Mouse (Mus musculus): ENCODE measurements at regions not wholly inside any gene's neighbourhood (a gene's known extent, or its start where the extent isn't known, plus 50 kb on each side); places are given as distances from the start of the nearest gene placed in this dataset.

- TF ChIP-seq CTCF (IDR thresholded peaks at IDR 0.05; ENCODE audit: low read depth) (no peak), EP300 (optimal IDR thresholded peaks at IDR 0.05) (no peak)
- no peaks in the 10 kb centered on the region for H3K9me3 ChIP-seq (ENCODE audit: control insufficient read depth, low read length)
- no peaks in the 10 kb centered on the region for H3K4me1 ChIP-seq (replicated peaks; ENCODE audit: control insufficient read depth, insufficient read depth)
- DNase-seq (ENCODE audit: low spot score) (no peak), ATAC-seq (ENCODE audit: low FRiP score, low TSS enrichment) (no peak)
- H3K27ac ChIP-seq (replicated peaks), result no peak overlapping the region
- 88% methylated on average over 7 of the region's 7 CpGs for WGBS
- H3K27me3 ChIP-seq (ENCODE audit: control insufficient read depth, insufficient read depth, low read length), result no peaks in the 10 kb centered on the region
- H3K36me3 ChIP-seq (ENCODE audit: control insufficient read depth, insufficient read depth, low read length), result no peaks in the 10 kb centered on the region
- no peak overlapping the region for H3K9ac ChIP-seq (ENCODE audit: low read length)
- no peak overlapping the region for H3K4me3 ChIP-seq (ENCODE audit: low read depth, low read length)
- no peak overlapping the region for H3K4me2 ChIP-seq (replicated peaks; ENCODE audit: low read depth)
These were observed 329.8 kb downstream of the Gm49356 start for GRCm38 (mm10) chr15:59218916-59219315.

DNA sequence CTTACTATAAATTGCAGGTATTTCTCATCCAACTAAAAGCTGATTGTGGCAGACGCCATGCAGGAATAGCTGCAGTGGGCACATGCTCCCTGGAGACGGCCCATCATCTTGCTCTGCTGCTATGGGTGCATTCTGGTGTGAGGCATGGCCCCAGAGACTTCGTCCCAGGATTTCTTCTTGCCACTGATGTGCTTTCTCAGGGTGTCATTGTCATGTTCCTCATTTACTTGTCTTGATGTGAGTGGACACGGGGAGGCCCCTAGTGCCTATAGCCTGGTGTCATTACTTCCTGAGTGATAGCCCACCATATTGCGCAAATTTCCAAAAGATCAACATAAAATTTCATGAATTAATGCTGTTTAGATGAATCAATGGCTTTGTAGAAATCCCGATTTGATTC lies 336.5 kb downstream of the Gm49356 start:
- H3K4me1 ChIP-seq (replicated peaks; ENCODE audit: control insufficient read depth, insufficient read depth), result no peaks in the 10 kb centered on the region
- 84% methylated on average over 6 of the region's 6 CpGs for WGBS
- no peaks in the 10 kb centered on the region for H3K36me3 ChIP-seq (ENCODE audit: control insufficient read depth, insufficient read depth, low read length)
- no peaks in the 10 kb centered on the region for H3K27me3 ChIP-seq (ENCODE audit: control insufficient read depth, insufficient read depth, low read length)
- H3K9ac ChIP-seq (ENCODE audit: low read length), result no peak overlapping the region
- no peak overlapping the region for H3K4me2 ChIP-seq (replicated peaks; ENCODE audit: low read depth)
- no peak for TF ChIP-seq EP300 (optimal IDR thresholded peaks at IDR 0.05)
- no peak for TF ChIP-seq CTCF (IDR thresholded peaks at IDR 0.05; ENCODE audit: low read depth)
- DNase-seq (ENCODE audit: low spot score), result no peak
- H3K27ac ChIP-seq (replicated peaks), result no peak overlapping the region
- no peak for ATAC-seq (ENCODE audit: low FRiP score, low TSS enrichment)
- H3K9me3 ChIP-seq (ENCODE audit: control insufficient read depth, low read length), result no peaks in the 10 kb centered on the region
- no peak overlapping the region for H3K4me3 ChIP-seq (ENCODE audit: low read depth, low read length)

DNA sequence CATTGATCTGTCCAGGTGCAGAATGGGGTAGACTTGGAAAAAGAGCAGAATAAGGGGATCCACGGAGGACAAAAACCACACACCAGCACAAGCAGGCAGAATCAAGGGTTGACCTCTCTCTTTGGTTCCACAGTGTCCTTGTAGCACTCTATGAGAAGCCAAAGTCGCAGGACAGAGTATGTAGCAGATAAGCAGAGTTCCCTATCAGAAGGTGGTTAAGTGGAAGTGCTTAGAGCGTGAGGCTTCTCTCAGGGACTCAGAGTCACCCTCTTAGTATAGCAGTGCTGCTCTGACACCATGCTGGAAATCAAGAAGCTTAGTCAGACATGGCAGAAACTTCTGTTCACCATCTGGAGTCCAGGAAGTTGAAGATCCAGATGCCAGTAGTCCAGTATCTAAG lies 338.2 kb downstream of the Gm49356 start:
- Histone ChIP-seq H3K4me1 (replicated peaks; ENCODE audit: control insufficient read depth, insufficient read depth) (no peaks in the 10 kb centered on the region), H3K9me3 (ENCODE audit: control insufficient read depth, low read length) (no peaks in the 10 kb centered on the region), H3K9ac (ENCODE audit: low read length) (no peak overlapping the region), H3K36me3 (ENCODE audit: control insufficient read depth, insufficient read depth, low read length) (no peaks in the 10 kb centered on the region), H3K4me2 (replicated peaks; ENCODE audit: low read depth) (no peak overlapping the region), H3K4me3 (ENCODE audit: low read depth, low read length) (no peak overlapping the region), H3K27me3 (ENCODE audit: control insufficient read depth, insufficient read depth, low read length) (no peaks in the 10 kb centered on the region), H3K27ac (replicated peaks) (no peak overlapping the region)
- TF ChIP-seq CTCF (IDR thresholded peaks at IDR 0.05; ENCODE audit: low read depth) (no peak), EP300 (optimal IDR thresholded peaks at IDR 0.05) (no peak)
- 78% methylated on average over 3 of the region's 3 CpGs for WGBS
- DNase-seq (ENCODE audit: low spot score) (no peak), ATAC-seq (ENCODE audit: low FRiP score, low TSS enrichment) (no peak)

DNA sequence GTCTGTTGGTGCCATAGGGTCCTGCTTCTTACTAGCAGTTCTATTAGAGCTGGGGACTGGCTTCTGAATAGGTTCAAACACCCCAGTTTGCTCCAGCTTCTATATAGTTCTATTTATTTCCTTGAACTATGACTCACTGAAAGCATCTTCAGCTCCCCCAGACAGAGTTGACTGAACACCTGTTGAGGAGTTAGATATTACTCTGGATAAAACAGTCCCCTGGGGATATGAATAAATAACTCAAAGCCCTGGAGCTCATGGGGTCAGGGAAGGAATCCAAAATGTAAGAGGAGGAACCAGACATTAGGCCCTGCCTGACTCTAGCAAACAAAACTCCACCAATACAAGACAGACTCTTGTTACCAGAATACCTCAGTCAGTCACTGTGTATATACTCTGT lies 341.4 kb downstream of the Gm49356 start:
- no peaks in the 10 kb centered on the region for H3K4me1 ChIP-seq (replicated peaks; ENCODE audit: control insufficient read depth, insufficient read depth)
- DNase-seq (ENCODE audit: low spot score), result no peak
- TF ChIP-seq EP300 (optimal IDR thresholded peaks at IDR 0.05), result no peak
- TF ChIP-seq CTCF (IDR thresholded peaks at IDR 0.05; ENCODE audit: low read depth), result no peak

GRCm38 (mm10) chr15:59231703-59232102 lies 342.6 kb downstream of the Gm49356 start:
- H3K4me3 ChIP-seq (ENCODE audit: low read depth, low read length), result no peak overlapping the region
- TF ChIP-seq CTCF (IDR thresholded peaks at IDR 0.05; ENCODE audit: low read depth), result no peak
- no peak overlapping the region for H3K9ac ChIP-seq (ENCODE audit: low read length)
- no peaks in the 10 kb centered on the region for H3K4me1 ChIP-seq (replicated peaks; ENCODE audit: control insufficient read depth, insufficient read depth)
- no peaks in the 10 kb centered on the region for H3K36me3 ChIP-seq (ENCODE audit: control insufficient read depth, insufficient read depth, low read length)
- DNase-seq (ENCODE audit: low spot score), result no peak
- H3K4me2 ChIP-seq (replicated peaks; ENCODE audit: low read depth), result no peak overlapping the region
- 84% methylated on average over 1 of the region's 1 CpGs for WGBS
- ATAC-seq (ENCODE audit: low FRiP score, low TSS enrichment), result no peak
- H3K9me3 ChIP-seq (ENCODE audit: control insufficient read depth, low read length), result no peaks in the 10 kb centered on the region
- H3K27ac ChIP-seq (replicated peaks), result no peak overlapping the region
- H3K27me3 ChIP-seq (ENCODE audit: control insufficient read depth, insufficient read depth, low read length), result no peaks in the 10 kb centered on the region

More for the DNA sequence above, 341.4 kb downstream of the Gm49356 start:
- no peaks in the 10 kb centered on the region for H3K27me3 ChIP-seq (ENCODE audit: control insufficient read depth, insufficient read depth, low read length)
- no peak overlapping the region for H3K4me2 ChIP-seq (replicated peaks; ENCODE audit: low read depth)
- no peaks in the 10 kb centered on the region for H3K36me3 ChIP-seq (ENCODE audit: control insufficient read depth, insufficient read depth, low read length)
- H3K4me3 ChIP-seq (ENCODE audit: low read depth, low read length), result no peak overlapping the region
- H3K9ac ChIP-seq (ENCODE audit: low read length), result no peak overlapping the region
- H3K9me3 ChIP-seq (ENCODE audit: control insufficient read depth, low read length), result no peaks in the 10 kb centered on the region
- H3K27ac ChIP-seq (replicated peaks), result no peak overlapping the region
- ATAC-seq (ENCODE audit: low FRiP score, low TSS enrichment), result no peak

DNA sequence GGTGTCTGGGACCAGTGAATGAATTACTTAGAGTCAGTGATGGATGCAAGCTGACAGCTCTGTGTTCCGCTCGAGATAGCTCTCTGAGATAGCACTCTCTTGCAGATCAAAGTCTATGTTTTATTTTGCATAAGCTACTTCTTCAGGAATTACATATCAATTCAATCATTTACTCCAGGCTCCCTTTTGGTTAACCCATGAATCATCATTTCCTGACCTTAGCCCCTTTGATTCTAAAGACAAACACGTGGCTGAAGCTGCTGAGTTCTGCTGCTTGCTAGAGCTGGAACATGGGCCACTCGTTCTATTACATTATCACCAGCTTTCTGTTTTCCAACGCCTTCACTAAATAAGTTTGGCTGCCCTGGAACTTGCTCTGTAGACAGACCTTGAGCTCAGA lies 343.2 kb downstream of the Gm49356 start:
- H3K9ac ChIP-seq (ENCODE audit: low read length), result no peak overlapping the region
- DNase-seq (ENCODE audit: low spot score) (no peak), ATAC-seq (ENCODE audit: low FRiP score, low TSS enrichment) (no peak)
- H3K9me3 ChIP-seq (ENCODE audit: control insufficient read depth, low read length), result no peaks in the 10 kb centered on the region
- H3K4me3 ChIP-seq (ENCODE audit: low read depth, low read length), result no peak overlapping the region
- no peaks in the 10 kb centered on the region for H3K36me3 ChIP-seq (ENCODE audit: control insufficient read depth, insufficient read depth, low read length)
- H3K4me1 ChIP-seq (replicated peaks; ENCODE audit: control insufficient read depth, insufficient read depth), result no peaks in the 10 kb centered on the region
- H3K27ac ChIP-seq (replicated peaks), result no peak overlapping the region
- TF ChIP-seq EP300 (optimal IDR thresholded peaks at IDR 0.05) (no peak), CTCF (IDR thresholded peaks at IDR 0.05; ENCODE audit: low read depth) (no peak)
- 84% methylated on average over 5 of the region's 5 CpGs for WGBS
- no peak overlapping the region for H3K4me2 ChIP-seq (replicated peaks; ENCODE audit: low read depth)
- H3K27me3 ChIP-seq (ENCODE audit: control insufficient read depth, insufficient read depth, low read length), result no peaks in the 10 kb centered on the region
